Mouse (Mus musculus) cerebellum, adult 8-10 months (tissue): ENCODE results near the gene Gm17622.

ENCODE experiments used
- DNase-seq: peaks from one replicate; pipeline ENCODE4 v3.0.0; 2022

The Gm17622 gene

GRCm38 (mm10) chr13:96490433-96490832 is at the start of gene Gm17622:
Gene Gm17622, plus strand, starts transcription at chr13:96490733.
- DNase-seq: no peak

DNA sequence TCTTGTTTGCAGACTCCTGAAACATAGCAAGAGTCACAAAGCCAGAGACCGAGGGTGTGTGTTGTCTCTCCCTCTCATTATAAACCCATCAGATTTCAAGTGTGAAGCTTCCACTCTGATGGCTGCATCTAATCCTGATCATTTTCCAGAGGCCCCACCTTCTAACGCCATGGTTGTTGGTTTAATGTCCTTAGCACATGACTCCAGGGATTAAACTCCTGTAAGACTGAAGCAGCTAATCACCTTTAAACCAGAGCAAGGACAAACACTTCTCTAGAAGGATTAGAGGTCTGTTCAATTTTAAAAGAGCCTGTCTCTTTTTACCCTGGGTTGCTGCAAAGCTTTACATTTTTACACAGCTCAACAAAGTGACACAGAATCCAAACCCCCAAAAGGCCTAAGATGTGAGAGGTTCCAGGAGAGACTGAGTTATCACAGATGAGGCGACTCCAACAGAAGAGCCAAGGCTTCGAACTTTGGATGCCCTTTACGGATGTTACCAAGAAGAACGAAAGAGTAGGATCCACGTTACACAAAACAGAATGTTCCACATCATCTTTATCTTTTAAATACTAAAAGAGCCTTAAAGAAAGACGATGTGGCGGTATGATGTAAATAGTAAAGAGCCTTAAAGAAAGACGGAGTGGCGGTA is 40.2 kb upstream of the Gm17622 start:
- no peak for DNase-seq

GRCm38 (mm10) chr13:96450869-96451268 is 39.7 kb upstream of the Gm17622 start:
- DNase-seq: no peak

DNA sequence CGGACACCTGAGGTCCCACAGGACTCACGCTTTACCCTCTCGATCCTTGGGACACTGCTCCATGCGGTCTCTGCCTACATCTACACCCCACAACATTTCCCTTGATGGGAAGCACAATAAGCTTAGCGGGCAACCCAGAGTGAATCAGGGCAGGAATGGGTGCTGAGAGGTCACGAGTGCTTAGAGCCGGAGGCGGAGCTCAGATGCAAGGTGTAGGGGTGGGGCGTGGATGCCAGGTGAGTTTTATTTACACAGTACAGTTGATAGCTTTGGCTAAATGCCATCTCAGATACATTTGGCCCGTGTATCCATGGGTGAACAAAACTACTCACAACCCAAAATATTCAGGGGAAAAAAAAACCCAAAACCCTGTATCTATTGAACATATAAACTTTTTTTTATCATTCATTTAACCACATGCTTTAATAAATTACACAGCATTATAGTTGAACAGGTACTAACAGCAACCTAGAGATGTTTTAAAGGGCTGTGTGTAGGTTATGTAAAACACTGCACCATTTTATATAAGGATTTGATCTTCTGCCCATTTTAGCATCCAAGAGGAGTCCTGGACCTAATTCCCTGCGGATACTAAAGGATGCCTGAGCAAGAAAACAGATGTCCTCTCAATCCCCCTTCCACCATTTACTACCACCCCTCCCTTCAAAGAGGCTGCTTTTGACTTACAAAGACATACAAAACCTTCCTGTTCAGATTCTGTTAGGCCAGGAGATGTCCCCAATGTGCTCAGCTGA is 39.0 kb upstream of the Gm17622 start:
- no peak for DNase-seq

DNA sequence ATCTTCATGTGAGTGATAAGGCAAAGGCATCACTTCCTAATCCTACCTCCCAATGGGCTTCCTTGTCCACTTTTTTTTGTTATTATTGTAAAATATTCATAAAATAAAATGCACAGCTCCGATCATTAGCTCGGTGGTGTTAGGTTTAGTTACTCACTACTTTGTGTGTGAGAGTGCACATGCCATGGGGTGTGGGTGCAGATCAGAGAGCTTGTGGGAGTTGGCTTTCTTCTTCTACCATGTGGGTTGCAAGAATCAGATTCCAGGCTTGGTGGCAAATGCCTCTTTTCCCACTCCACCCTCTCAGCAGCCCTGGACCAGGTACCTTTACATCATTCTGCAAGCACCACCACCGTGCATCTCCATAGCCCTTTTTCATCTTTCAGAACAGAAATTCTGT is 37.9 kb upstream of the Gm17622 start:
- no peak for DNase-seq

GRCm38 (mm10) chr13:96454288-96454687 is 36.2 kb upstream of the Gm17622 start:
- no peak for DNase-seq

DNA sequence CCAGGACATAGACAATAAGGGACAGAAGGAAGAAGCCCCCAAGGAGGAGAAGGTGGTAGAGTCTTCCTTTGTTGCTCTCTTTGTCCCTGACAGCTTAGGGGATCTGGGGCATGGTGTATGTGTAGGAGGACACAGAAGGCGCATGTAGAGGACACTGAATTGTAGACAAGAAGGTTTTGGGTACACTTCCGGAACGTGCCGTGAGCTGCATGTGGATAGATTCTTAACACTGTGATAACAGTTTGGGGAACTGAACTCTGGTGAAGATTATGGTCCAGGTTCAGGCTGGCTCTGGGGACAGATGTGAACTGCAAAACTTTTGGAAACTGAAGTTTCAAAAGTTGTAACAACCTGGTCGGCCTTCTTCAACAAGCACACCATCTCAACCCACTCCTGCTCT is 33.0 kb upstream of the Gm17622 start:
- DNase-seq: no peak

- DNase-seq: no peak
Measured at GRCm38 (mm10) chr13:96458018-96458417, 32.5 kb upstream of the Gm17622 start.

GRCm38 (mm10) chr13:96458606-96459005 is 31.9 kb upstream of the Gm17622 start:
- no peak for DNase-seq

- no peak for DNase-seq
Measured at GRCm38 (mm10) chr13:96462644-96463043, 27.9 kb upstream of the Gm17622 start.

GRCm38 (mm10) chr13:96465315-96465714 is 25.2 kb upstream of the Gm17622 start:
- DNase-seq: no peak

DNA sequence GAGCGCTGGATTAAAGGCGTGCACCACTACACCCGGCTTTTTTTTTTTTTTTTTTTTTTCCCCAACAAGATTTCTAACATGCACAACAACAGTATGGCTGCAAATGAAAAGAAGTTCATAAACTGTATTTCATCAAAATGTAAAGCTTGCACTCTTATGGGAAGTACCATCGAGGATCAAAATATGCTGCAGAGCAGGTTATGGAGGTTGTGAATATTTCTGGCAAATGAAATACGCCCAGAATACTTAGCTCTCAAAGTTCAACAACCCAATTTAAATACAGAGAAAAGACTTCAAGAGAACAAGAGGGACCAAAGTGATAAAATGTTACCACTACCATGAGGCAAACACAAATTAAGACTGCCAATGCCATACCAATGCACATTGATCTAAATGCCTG is 21.9 kb upstream of the Gm17622 start:
- no peak for DNase-seq

GRCm38 (mm10) chr13:96470556-96470955 is 20.0 kb upstream of the Gm17622 start:
- no peak for DNase-seq

GRCm38 (mm10) chr13:96470957-96471356 is 19.6 kb upstream of the Gm17622 start, which contains the start of gene Ankdd1b:
Gene Ankdd1b, minus strand, starts transcription at chr13:96471198.
- DNase-seq: no peak

DNA sequence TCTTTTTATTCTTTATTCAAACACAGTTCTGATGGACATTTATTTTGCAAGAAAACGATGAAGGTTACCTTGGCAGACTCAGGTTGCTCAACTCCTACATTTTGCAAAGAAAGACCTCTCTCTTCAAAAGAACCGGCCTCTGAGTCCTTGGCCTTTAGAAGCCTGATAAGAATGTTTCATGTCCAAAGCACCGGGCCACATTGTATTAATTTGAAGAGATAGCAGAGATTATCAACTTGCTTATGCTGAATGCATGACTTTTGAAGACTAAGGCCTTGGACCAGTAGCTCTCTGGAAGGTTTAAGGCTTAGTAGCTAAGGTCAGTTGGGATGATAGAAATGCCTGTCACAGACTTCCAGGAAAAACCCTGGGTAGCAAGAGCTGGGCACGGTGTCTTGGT is 13.3 kb upstream of the Gm17622 start:
- no peak for DNase-seq

- DNase-seq: no peak
Measured at GRCm38 (mm10) chr13:96478991-96479390, 11.5 kb upstream of the Gm17622 start.

DNA sequence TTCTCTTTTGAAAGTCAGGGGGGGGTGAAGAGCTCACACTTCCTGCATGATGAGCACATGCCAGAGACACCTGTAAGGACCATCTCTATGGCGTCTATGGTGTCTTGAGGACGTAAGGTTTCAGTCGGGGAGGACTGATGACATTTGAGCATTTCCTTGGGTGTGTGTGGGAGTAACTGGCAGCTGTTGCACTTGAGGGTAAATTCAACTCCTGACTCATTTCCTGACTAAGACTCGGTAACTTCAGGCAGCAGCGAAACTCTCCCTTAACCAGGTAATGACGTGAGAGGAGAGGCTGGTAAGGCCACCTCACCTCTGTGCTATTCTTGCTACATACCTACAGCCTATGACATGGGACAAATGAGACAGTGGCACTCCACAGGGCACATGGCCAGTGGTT is 3.3 kb upstream of the Gm17622 start:
- no peak for DNase-seq

- no peak for DNase-seq
Measured at GRCm38 (mm10) chr13:96487968-96488367, 2.6 kb upstream of the Gm17622 start.

DNA sequence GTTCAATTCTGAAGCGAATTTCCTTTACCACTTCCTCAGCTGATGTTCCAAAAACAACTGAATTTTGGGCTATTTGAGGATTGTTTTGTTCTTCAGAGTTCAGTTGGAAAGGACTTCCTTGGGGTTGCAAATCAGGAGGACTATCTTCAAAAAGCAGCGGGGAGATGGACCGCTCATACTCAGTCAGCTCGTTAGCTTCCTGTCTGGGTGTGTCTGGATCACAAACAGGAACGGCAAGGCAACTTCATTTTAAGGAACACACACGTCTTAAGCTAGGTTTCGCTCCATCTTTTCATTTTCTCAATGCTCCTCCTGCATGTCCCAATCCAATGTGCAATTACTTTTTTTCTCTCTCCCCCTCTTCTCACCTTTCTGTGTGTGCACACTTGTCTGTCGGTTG is 6.1 kb downstream of the Gm17622 start:
- DNase-seq: no peak

GRCm38 (mm10) chr13:96499891-96500290 is 9.4 kb downstream of the Gm17622 start:
- DNase-seq: no peak

GRCm38 (mm10) chr13:96505661-96506060 is 15.1 kb downstream of the Gm17622 start:
- no peak for DNase-seq

- DNase-seq: no peak
Measured at GRCm38 (mm10) chr13:96506313-96506712, 15.8 kb downstream of the Gm17622 start.

- DNase-seq: no peak
Measured at GRCm38 (mm10) chr13:96507541-96507940, 17.0 kb downstream of the Gm17622 start.

DNA sequence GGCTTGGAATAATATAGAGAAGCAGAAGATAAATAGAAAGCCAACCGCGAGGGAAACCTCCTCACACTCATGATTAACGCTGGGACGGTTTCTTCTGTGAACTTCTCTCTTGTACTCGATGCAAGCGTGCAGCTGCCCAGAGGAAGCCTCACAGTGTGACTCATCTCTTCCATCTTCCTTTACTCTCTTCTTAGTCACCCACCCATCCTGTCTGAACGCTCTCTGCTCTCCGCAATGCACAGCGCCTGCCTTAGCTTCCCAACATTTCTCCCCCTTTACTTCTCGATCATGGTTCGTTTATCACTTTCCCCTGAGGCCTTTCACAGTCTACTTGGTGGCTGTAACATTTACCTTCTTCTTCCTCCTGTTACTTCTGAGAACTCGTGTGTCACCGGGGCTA is 20.1 kb downstream of the Gm17622 start:
- no peak for DNase-seq

DNA sequence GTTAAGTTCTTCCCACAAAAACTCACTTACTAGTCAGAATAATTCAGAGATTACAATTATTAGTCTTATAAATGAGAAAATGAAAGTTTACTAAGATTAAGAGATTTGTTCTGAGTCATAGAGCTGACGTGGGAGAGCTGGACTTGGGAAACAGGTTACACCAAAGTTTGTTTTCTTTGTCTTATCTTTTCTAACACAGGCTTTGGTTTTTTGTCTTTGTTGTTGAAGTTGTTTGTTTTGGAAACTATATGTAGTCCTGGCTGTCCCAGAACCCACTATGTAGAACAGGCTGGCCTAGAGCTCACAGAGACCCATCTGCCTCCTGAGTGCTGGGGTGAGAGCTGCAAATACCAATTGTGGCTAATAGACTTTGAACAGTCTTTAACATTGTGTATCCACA is 20.7 kb downstream of the Gm17622 start:
- DNase-seq: no peak
